Mouse (Mus musculus): ENCODE results near the gene Methig1. TPM values are rescaled to one million over a fixed set of nuclear protein-coding genes. Genes with fewer than 3 reads are reported as not detected.
A peak's percentile ranks its signal among the peaks of the same experiment; 100 is the strongest.
"Not testable (repeated sequence)": the region's sequence is repeated elsewhere in the genome, so short reads cannot be mapped to it uniquely, and the experiment has no call there.

Gene Methig1
- total RNA-seq, 1 experiment from 2014 or later, result not detected

- ATAC-seq (replicated peaks; ENCODE audit: insufficient number of reproducible peaks, low FRiP score, low TSS enrichment, poor library complexity, severe bottlenecking), result no peak
These were observed 65.0 kb downstream of the Methig1 start for GRCm38 (mm10) chr15:100417854-100418450.

- no peak for ATAC-seq (replicated peaks; ENCODE audit: insufficient number of reproducible peaks, low FRiP score, low TSS enrichment, poor library complexity, severe bottlenecking)
These were observed 66.4 kb downstream of the Methig1 start for GRCm38 (mm10) chr15:100419311-100419710.

GRCm38 (mm10) chr15:100419901-100420745, 67.2 kb downstream of the Methig1 start:
- ATAC-seq (replicated peaks; ENCODE audit: insufficient number of reproducible peaks, low FRiP score, low TSS enrichment, poor library complexity, severe bottlenecking), result no peak

- peak; percentile 33; the same call in 1 of the 2 replicates for ATAC-seq (replicated peaks; ENCODE audit: insufficient number of reproducible peaks, low FRiP score, low TSS enrichment, poor library complexity, severe bottlenecking)
These were observed 68.3 kb downstream of the Methig1 start for GRCm38 (mm10) chr15:100421059-100421757.

GRCm38 (mm10) chr15:100421758-100422197, 68.8 kb downstream of the Methig1 start, which contains the start of gene Gm5475:
Gene Gm5475 (plus strand): TSS chr15:100422147.
- not testable (repeated sequence) for ATAC-seq (replicated peaks; ENCODE audit: insufficient number of reproducible peaks, low FRiP score, low TSS enrichment, poor library complexity, severe bottlenecking)

- ATAC-seq (replicated peaks; ENCODE audit: insufficient number of reproducible peaks, low FRiP score, low TSS enrichment, poor library complexity, severe bottlenecking), result no peak
These were observed 69.5 kb downstream of the Methig1 start for GRCm38 (mm10) chr15:100422476-100422875.

- ATAC-seq (replicated peaks; ENCODE audit: insufficient number of reproducible peaks, low FRiP score, low TSS enrichment, poor library complexity, severe bottlenecking), result peak; percentile 96
These were observed 70.2 kb downstream of the Methig1 start for GRCm38 (mm10) chr15:100422899-100423860.

- no peak for ATAC-seq (replicated peaks; ENCODE audit: insufficient number of reproducible peaks, low FRiP score, low TSS enrichment, poor library complexity, severe bottlenecking)
These were observed 71.0 kb downstream of the Methig1 start for GRCm38 (mm10) chr15:100423916-100424315.

GRCm38 (mm10) chr15:100424396-100425122, 71.6 kb downstream of the Methig1 start, which contains the start of gene Slc11a2:
Gene Slc11a2 (minus strand): TSS chr15:100425072.
- no peak for ATAC-seq (replicated peaks; ENCODE audit: insufficient number of reproducible peaks, low FRiP score, low TSS enrichment, poor library complexity, severe bottlenecking)

GRCm38 (mm10) chr15:100428296-100428905, 75.5 kb downstream of the Methig1 start:
- no peak for ATAC-seq (replicated peaks; ENCODE audit: insufficient number of reproducible peaks, low FRiP score, low TSS enrichment, poor library complexity, severe bottlenecking)

GRCm38 (mm10) chr15:100429959-100430565, 77.1 kb downstream of the Methig1 start:
- no peak for ATAC-seq (replicated peaks; ENCODE audit: insufficient number of reproducible peaks, low FRiP score, low TSS enrichment, poor library complexity, severe bottlenecking)

GRCm38 (mm10) chr15:100433234-100433633, 80.3 kb downstream of the Methig1 start:
- ATAC-seq (replicated peaks; ENCODE audit: insufficient number of reproducible peaks, low FRiP score, low TSS enrichment, poor library complexity, severe bottlenecking), result no peak

Other genes starting within 250 kb of the Methig1 start
- 49.1 to 81.7 TPM (median 57.2 TPM) in 3 replicates for gene Atf1, start 125.3 kb upstream of the Methig1 start, total RNA-seq (2017)
- not detected in 3 replicates for gene Tmprss12, start 72.3 kb upstream of the Methig1 start, total RNA-seq (2017)
- gene Mettl7a1, start 49.0 kb upstream of the Methig1 start, total RNA-seq (2017), result 53.6 to 87.9 TPM (median 82.4 TPM) in 3 replicates
- gene Mettl7a3, start 18.2 kb upstream of the Methig1 start, total RNA-seq (2017), result not detected in 3 replicates
- not detected in 3 replicates for gene Mettl7a2, start 51 bp downstream of the Methig1 start, total RNA-seq (2017)
- gene Higd1c, start 11.4 kb downstream of the Methig1 start, total RNA-seq (2017), result not detected in 3 replicates
- 0.49 TPM in 1 of 3 replicates, not detected in the others for gene Gm5475, start 69.0 kb downstream of the Methig1 start, total RNA-seq (2017)
- 5.1 to 17.3 TPM (median 9.7 TPM) in 3 replicates for gene Slc11a2, start 71.9 kb downstream of the Methig1 start, total RNA-seq (2017)
- gene Letmd1, start 115.9 kb downstream of the Methig1 start, total RNA-seq (2017), result 12.8 to 20.7 TPM (median 13.0 TPM) in 3 replicates
- 3.4 to 4.2 TPM (median 3.6 TPM) in 3 replicates for gene Csrnp2, start 142.3 kb downstream of the Methig1 start, total RNA-seq (2017)
- gene Tfcp2, start 198.9 kb downstream of the Methig1 start, total RNA-seq (2017), result 4.9 to 13.8 TPM (median 10.3 TPM) in 3 replicates
- gene Pou6f1, start 246.8 kb downstream of the Methig1 start, total RNA-seq (2017), result 5.8 to 17.7 TPM (median 16.6 TPM) in 3 replicates